Mouse (Mus musculus): ENCODE measurements around the gene Thsd7a. TPM values are rescaled to one million over a fixed set of nuclear protein-coding genes. Genes with fewer than 3 reads are reported as not detected.

Gene Thsd7a
- polyA plus RNA-seq, 1 experiment from 2014 or later: 7.6 TPM

DNA sequence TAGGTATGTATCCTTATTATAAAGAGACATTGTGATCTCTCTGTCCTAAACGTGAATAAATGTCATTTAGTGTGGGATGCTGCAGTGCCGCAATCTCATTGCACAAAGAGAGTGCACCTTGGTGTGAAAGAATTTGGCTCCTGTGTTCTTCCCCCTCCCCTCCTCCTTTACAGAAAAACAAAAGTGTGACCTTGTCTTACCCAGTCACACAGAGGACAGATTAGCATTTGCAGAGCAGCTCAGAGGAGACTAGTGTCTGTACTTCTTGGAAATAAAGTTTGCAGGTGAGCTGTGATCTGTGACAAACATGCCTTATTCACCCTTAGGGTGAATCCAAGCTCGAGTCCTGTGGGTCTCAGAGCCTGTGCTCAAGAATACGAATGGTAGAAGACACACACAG is 332.2 kb downstream of the Thsd7a start:
- Histone ChIP-seq H3K27me3 (no peaks in the 10 kb centered on the region), H3K9me3 (0 out of 2 replicates have a peak, but pooled peaks cover 4% of the 10 kb centered on the region), H3K4me1 (no peaks in the 10 kb centered on the region), H3K4me3 (no peak overlapping the region), H3K36me3 (no peaks in the 10 kb centered on the region), H3K9ac (no peak overlapping the region), H3K4me2 (replicated peaks) (no peak overlapping the region), H3K27ac (no peak overlapping the region)
- ATAC-seq (ENCODE audit: low FRiP score, low read depth): no peak
- 61% methylated on average over 4 of the region's 4 CpGs for WGBS

DNA sequence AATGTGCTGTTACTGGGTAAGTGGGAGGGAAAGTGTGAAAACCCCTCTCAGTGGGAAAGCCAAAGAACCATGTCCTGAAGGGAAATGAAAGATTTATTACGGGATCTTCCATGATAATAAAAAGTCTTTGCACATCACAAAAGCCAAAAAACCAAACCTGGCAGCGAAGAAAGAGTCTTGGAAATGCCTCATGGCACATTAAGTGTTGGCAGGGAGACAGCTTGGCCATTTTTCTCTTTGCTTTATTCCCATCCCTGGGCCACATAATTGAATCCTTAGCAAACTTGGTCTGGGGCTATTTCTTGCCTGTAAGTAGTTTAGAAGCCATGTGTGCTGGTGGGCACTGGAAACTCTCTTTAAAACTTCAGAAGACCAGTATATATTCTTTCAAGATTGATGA is 344.8 kb downstream of the Thsd7a start:
- no peaks in the 10 kb centered on the region for H3K36me3 ChIP-seq
- 64% methylated on average over 2 of the region's 2 CpGs for WGBS
- no peaks in the 10 kb centered on the region for H3K27me3 ChIP-seq
- H3K27ac ChIP-seq: no peak overlapping the region
- no peak overlapping the region for H3K4me2 ChIP-seq (replicated peaks)
- no peaks in the 10 kb centered on the region for H3K9me3 ChIP-seq
- H3K9ac ChIP-seq: no peak overlapping the region
- H3K4me3 ChIP-seq: no peak overlapping the region
- H3K4me1 ChIP-seq: no peaks in the 10 kb centered on the region
- ATAC-seq (ENCODE audit: low FRiP score, low read depth): no peak

DNA sequence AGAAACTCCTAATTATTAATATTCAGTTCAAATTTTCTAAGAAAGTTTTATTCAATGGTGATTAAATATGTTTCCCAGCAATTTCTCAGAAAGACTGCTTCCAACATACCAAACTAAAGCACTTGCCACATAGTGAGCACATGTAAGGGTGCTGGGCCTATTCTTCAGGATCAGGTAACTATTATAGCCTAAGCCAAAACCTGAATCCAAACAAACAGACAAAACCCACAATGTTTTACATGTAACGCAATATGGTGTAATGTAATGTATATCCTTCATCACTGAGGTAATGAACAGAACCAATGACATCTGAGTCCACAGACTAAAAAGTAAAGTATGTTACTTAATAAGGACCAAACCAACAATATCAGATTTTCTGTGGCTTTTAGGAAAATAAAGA is 346.2 kb downstream of the Thsd7a start:
- no peak overlapping the region for H3K9ac ChIP-seq
- no peaks in the 10 kb centered on the region for H3K4me1 ChIP-seq
- no peaks in the 10 kb centered on the region for H3K36me3 ChIP-seq
- WGBS: 91% methylated on average over 1 of the region's 1 CpGs
- H3K27ac ChIP-seq: no peak overlapping the region
- H3K9me3 ChIP-seq: no peaks in the 10 kb centered on the region
- H3K4me3 ChIP-seq: no peak overlapping the region
- H3K4me2 ChIP-seq (replicated peaks): no peak overlapping the region
- H3K27me3 ChIP-seq: no peaks in the 10 kb centered on the region
- no peak for ATAC-seq (ENCODE audit: low FRiP score, low read depth)

DNA sequence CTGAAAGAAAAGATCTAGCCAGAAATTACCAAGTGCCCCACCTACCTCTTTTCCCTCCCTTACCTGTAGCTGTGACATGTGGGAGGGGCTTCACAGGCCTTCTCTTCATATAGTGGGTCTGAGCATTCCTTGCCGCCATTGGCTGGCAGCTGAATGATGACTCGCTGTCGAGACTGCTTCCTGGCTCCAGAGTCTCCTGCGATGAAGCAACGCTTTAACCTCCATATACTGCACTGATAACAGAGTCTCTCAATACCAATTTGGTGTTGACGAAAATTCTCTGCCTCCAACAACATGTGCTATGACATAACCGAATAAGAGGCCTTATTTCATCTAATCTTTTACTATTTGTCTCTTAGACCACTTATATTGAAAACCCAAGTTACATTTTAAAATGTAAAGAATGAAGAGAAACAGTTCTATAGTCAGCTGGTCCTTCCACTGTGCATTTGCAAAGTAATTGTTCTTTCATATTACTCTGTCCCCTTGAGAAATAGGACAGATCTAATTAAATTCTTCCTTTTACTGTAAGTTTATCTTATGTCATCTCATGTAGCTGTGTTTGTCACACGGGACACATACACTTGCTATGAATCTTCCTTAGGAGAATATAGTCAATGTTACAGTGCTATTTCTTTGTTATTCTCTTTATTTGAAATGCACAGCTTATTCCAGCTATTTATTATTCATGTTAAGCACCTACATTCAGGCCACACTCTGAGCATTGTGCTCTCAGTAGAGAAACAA is 351.3 kb downstream of the Thsd7a start:
- no peak for ATAC-seq (ENCODE audit: low FRiP score, low read depth)
- Histone ChIP-seq H3K27ac (no peak overlapping the region), H3K36me3 (no peaks in the 10 kb centered on the region), H3K4me2 (replicated peaks) (no peak overlapping the region), H3K9me3 (no peaks in the 10 kb centered on the region), H3K9ac (no peak overlapping the region), H3K4me3 (no peak overlapping the region), H3K27me3 (no peaks in the 10 kb centered on the region), H3K4me1 (no peaks in the 10 kb centered on the region)
- whole genome bisulfite sequencing: 88% methylated on average over 8 of the region's 8 CpGs

DNA sequence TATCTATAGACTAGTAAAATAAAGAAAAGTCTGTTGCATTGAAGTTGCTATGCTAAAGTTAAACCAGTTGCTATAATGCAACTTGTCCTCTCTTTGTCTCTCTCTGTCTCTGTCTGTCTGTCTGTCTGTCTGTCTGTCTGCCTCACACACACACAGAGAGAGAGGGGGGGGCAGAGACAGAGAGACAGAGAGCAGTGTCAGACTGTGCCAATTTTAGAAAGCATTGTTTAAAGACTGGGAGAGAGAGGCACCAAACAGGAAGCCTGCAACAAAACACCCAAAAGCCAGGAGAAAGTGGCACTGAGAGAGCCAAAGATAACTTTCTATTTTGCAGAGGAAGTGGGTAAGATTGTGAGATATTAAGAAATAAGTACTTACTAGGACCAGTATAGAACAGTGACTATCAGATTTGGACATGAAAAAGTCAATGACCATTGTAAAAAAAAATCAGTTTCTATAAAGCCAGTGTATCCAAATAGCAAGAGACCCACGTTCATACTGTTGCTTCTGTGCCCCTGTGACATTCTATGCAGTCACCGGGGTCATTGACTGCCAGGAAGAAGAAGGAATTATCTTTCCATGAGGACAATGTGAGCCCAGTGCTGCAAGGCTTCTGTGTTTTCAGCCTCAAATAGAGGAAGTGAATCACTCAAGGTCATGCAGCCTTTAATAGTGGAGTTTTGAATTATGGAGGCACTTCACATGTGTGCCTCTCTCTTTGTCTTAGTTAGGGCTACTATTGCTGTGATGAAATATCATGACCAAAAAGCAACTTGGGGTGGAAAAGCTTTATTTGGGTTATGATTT is 355.4 kb downstream of the Thsd7a start:
- no peaks in the 10 kb centered on the region for H3K27me3 ChIP-seq
- no peaks in the 10 kb centered on the region for H3K36me3 ChIP-seq
- H3K9me3 ChIP-seq: no peaks in the 10 kb centered on the region
- H3K9ac ChIP-seq: no peak overlapping the region
- WGBS: 71% methylated on average over 2 of the region's 2 CpGs
- no peak for ATAC-seq (ENCODE audit: low FRiP score, low read depth)
- H3K4me3 ChIP-seq: no peak overlapping the region
- H3K4me1 ChIP-seq: no peaks in the 10 kb centered on the region
- H3K4me2 ChIP-seq (replicated peaks): no peak overlapping the region
- no peak overlapping the region for H3K27ac ChIP-seq

DNA sequence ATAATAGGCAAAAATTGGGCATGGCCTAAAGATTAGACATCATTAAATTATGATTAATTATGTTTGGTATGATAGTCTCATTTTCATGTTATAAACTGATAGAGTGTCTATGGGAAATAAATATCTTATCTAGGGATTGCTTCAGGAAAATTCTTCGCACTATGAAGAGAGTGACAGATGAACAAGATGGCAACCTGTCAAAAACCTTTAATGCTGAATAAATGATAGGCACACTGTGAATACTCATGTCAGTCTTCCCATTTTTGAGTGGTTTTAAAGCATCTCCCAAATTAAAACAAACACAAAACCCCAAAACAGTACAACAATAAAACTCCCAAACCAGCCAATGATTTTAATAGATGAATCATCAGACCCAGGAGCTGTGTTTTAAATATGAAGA is 362.5 kb downstream of the Thsd7a start:
- WGBS: 95% methylated on average over 1 of the region's 1 CpGs
- ATAC-seq (ENCODE audit: low FRiP score, low read depth): no peak
- Histone ChIP-seq H3K4me3 (no peak overlapping the region), H3K4me1 (no peaks in the 10 kb centered on the region), H3K36me3 (no peaks in the 10 kb centered on the region), H3K9me3 (no peaks in the 10 kb centered on the region), H3K9ac (no peak overlapping the region), H3K27me3 (no peaks in the 10 kb centered on the region), H3K27ac (no peak overlapping the region), H3K4me2 (replicated peaks) (no peak overlapping the region)

DNA sequence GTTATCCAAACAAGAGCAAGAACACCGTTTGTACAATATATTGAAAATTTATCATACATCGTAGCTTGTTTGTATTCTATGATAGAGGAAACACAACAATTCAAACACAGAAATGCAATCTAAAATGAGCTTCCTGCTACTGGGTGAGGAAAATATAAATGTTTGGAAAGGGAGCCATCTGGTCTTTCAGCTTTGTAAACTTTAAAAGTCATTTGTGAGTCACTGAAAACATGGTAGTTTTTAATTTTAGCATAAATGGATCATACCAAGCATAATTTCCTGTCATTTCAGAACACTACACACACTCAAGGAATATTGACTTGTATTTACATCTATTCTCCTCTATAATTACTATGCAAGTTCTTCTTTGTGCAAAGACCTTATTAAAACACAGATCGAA is 363.6 kb downstream of the Thsd7a start:
- no peaks in the 10 kb centered on the region for H3K4me1 ChIP-seq
- H3K36me3 ChIP-seq: no peaks in the 10 kb centered on the region
- H3K9ac ChIP-seq: no peak overlapping the region
- no peak overlapping the region for H3K27ac ChIP-seq
- no peaks in the 10 kb centered on the region for H3K9me3 ChIP-seq
- no peaks in the 10 kb centered on the region for H3K27me3 ChIP-seq
- no peak overlapping the region for H3K4me2 ChIP-seq (replicated peaks)
- ATAC-seq (ENCODE audit: low FRiP score, low read depth): no peak
- WGBS: 88% methylated on average over 3 of the region's 3 CpGs
- H3K4me3 ChIP-seq: no peak overlapping the region

DNA sequence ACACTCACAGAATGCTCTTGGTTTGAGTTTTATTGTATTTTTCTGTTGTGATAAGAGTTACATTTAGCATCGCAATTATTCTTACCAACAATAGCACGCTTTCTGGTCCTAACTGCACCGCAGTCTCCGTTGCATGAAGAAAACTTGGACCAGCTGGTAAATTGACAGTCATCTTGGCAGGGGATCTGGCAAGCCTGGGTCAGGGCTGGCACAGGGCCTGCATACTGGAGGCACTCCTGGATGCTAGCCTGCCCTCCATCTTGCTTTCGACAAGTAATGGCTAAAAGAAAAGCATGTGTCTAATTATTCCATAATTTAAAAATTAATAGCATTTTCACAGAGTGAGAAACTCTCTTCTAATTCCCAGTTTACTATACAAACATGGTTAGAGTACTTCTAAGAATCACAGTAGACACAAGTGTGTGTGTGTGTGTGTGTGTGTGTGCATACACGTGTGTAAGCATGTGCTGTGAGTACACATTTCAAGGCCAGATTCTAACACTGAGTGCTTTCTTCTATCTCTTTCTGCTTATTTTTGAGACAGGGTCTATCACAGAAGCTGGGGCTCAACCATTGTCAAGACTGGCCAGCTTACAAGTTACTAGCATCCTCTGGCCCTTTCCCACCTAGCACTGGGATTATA is 368.0 kb downstream of the Thsd7a start:
- Histone ChIP-seq H3K4me1 (no peaks in the 10 kb centered on the region), H3K9me3 (no peaks in the 10 kb centered on the region), H3K36me3 (no peaks in the 10 kb centered on the region), H3K4me3 (no peak overlapping the region), H3K9ac (no peak overlapping the region), H3K27me3 (no peaks in the 10 kb centered on the region), H3K27ac (no peak overlapping the region), H3K4me2 (replicated peaks) (no peak overlapping the region)
- WGBS: 80% methylated on average over 6 of the region's 6 CpGs
- no peak for ATAC-seq (ENCODE audit: low FRiP score, low read depth)

DNA sequence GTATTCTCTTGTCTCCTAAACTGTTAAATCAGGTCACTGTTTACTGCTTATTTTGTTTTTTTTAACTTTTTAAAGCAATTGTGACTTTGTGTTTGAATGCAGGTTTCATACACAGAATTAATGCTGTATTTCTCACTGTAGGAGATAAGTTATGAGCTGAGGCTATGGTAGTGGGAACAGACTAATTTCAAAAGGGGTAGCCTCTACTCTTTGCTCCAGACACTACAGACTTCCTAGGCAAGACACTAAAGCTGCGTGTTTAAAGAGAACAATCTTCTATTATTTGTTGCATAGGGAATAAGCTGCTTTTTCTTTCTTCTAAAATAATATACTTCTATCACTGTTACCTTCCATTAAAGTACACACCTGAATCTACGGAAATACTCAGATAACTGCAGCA is 368.5 kb downstream of the Thsd7a start:
- H3K4me2 ChIP-seq (replicated peaks): no peak overlapping the region
- H3K36me3 ChIP-seq: no peaks in the 10 kb centered on the region
- H3K9ac ChIP-seq: no peak overlapping the region
- H3K4me3 ChIP-seq: no peak overlapping the region
- WGBS: 89% methylated on average over 2 of the region's 2 CpGs
- H3K27me3 ChIP-seq: no peaks in the 10 kb centered on the region
- no peaks in the 10 kb centered on the region for H3K9me3 ChIP-seq
- H3K27ac ChIP-seq: no peak overlapping the region
- H3K4me1 ChIP-seq: no peaks in the 10 kb centered on the region
- ATAC-seq (ENCODE audit: low FRiP score, low read depth): no peak

DNA sequence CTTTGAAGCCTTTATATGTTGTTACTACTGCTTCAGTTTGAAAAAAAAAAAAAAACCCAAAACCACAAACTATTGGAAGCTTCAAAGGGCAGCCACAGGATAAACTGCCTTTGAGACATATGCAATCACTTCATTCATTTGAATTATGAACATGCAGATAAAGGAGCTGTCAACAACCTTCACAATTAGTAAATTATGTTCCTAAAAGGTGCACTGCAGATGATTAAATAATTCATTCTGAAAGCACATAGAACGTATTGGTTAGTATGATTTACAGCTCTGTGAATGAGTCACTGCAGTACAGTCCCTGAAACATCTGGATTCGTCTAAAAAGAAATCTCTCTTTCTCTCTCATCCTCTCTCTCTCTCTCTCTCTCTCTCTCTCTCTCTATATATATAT is 390.5 kb downstream of the Thsd7a start:
- Histone ChIP-seq H3K4me2 (replicated peaks) (no peak overlapping the region), H3K9me3 (no peaks in the 10 kb centered on the region), H3K36me3 (no peaks in the 10 kb centered on the region), H3K4me3 (no peak overlapping the region), H3K9ac (no peak overlapping the region), H3K27ac (no peak overlapping the region), H3K27me3 (no peaks in the 10 kb centered on the region), H3K4me1 (no peaks in the 10 kb centered on the region)
- WGBS: 15% methylated on average over 2 of the region's 2 CpGs
- ATAC-seq (ENCODE audit: low FRiP score, low read depth): no peak

DNA sequence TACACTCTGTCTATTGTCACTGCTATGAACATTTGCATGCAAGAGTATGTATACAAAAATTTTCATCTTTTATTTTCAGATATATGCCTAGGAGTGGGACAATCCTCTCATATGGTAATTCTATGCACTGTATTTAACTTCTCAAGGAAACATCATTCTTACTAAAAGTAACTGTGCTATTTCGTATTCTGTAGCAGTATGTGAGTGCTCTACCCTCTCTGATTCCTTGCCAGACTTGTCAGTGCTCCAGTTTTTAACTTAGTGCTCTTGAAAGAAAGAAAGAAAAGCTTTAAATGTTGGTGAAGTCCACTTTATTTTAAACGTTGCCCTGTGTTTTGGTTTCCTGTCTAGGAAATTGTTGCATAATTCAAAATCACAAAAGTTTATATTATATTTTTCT is 395.6 kb downstream of the Thsd7a start:
- 66% methylated on average over 2 of the region's 2 CpGs for WGBS
- Histone ChIP-seq H3K4me3 (no peak overlapping the region), H3K4me2 (replicated peaks) (no peak overlapping the region), H3K9me3 (no peaks in the 10 kb centered on the region), H3K4me1 (no peaks in the 10 kb centered on the region), H3K36me3 (no peaks in the 10 kb centered on the region), H3K27ac (no peak overlapping the region), H3K9ac (no peak overlapping the region), H3K27me3 (no peaks in the 10 kb centered on the region)
- no peak for ATAC-seq (ENCODE audit: low FRiP score, low read depth)

DNA sequence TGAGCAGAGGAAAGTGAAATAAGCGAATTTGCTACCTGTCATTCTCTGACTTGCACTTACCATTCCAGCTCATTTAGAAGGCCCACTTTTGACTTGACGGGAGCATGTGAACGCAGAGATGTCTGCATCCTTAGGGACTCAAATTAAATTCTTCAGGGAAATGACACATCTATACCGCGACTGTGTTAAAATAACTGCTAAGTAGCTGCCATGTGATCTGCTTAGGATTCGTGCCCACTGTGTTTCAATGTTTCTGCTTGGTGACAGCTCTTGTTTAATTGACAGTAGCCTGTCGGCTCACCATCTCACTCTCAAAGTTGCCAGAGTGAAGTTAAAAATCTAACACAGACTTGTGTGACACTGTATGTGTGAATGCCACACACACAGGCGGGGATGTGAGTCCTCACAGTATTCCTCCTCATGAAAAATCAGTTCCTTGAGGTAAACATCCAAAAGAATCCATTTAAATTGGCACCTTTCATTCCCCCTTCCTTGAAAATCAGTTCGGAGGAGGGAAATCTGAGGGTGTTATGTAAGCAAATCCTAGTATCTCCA is 397.0 kb downstream of the Thsd7a start:
- H3K4me3 ChIP-seq: no peak overlapping the region
- no peaks in the 10 kb centered on the region for H3K9me3 ChIP-seq
- no peak for ATAC-seq (ENCODE audit: low FRiP score, low read depth)
- H3K9ac ChIP-seq: no peak overlapping the region
- H3K4me1 ChIP-seq: no peaks in the 10 kb centered on the region
- H3K27ac ChIP-seq: no peak overlapping the region
- H3K27me3 ChIP-seq: no peaks in the 10 kb centered on the region
- 73% methylated on average over 9 of the region's 9 CpGs for WGBS
- no peaks in the 10 kb centered on the region for H3K36me3 ChIP-seq
- no peak overlapping the region for H3K4me2 ChIP-seq (replicated peaks)
